Mouse (Mus musculus): Measurements from ENCODE around the gene Flna.

- TF ChIP-seq EP300 (IDR thresholded peaks at IDR 0.05; ENCODE audit: insufficient read depth, low read depth, low read length) (no peak), CTCF (IDR thresholded peaks at IDR 0.05; ENCODE audit: low read depth, low read length) (no peak)
Observed at GRCm38 (mm10) chrX:74245107-74245506, 4.5 kb downstream of the Flna start.

Data from ES-Bruce4 (cell line).